Mouse (Mus musculus): ENCODE measurements around the gene Psmc3ip. TPM values are rescaled to one million over a fixed set of nuclear protein-coding genes. Genes with fewer than 3 reads are reported as not detected.
A peak's percentile ranks its signal among the peaks of the same experiment; 100 is the strongest.

The Psmc3ip gene
- polyA plus RNA-seq, 1 experiment = not detected

GRCm38 (mm10) chr11:101109351-101109750, 14.1 kb upstream of the Psmc3ip start:
- TF ChIP-seq POLR2A (IDR thresholded peaks at IDR 0.05; ENCODE audit: insufficient read depth, low read depth, low read length) = no peak
- TF ChIP-seq CTCF (IDR thresholded peaks at IDR 0.05; ENCODE audit: insufficient read depth, low read depth, low read length) = no peak
- Histone ChIP-seq H3K27ac (ENCODE audit: insufficient read depth, low read depth, low read length) (no peak overlapping the region), H3K4me1 (ENCODE audit: control insufficient read depth, insufficient read depth, low read length) (peaks cover 7% of the 10 kb centered on the region; the same call in 1 of the 2 replicates), H3K4me3 (ENCODE audit: insufficient read depth, low read depth, low read length) (no peak overlapping the region)
- WGBS = 57% methylated on average over 4 of the region's 4 CpGs

DNA sequence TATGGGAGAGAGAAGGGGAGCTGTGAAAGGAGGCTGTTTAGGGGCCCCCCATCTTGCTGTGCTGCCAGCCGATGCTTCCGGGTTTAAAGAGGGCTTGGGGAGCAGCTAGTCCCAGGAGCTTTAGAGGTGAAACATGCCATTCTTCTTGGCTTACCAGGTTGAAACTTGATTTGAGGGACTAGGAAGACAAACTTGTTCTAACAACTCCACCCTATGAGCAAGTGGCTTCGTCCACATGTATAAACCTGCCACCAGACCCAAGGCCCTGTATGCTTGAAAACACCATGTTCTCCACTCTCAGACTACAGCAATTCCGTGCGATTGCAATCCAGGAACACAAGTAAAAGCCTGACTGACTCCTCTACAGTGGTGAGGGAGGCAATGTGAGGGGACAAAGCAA, 7.8 kb upstream of the Psmc3ip start:
- TF ChIP-seq POLR2A (IDR thresholded peaks at IDR 0.05; ENCODE audit: insufficient read depth, low read depth, low read length) (no peak), CTCF (IDR thresholded peaks at IDR 0.05; ENCODE audit: insufficient read depth, low read depth, low read length) (no peak)
- Histone ChIP-seq H3K4me1 (ENCODE audit: control insufficient read depth, insufficient read depth, low read length) (peaks cover 2% of the 10 kb centered on the region; the same call in 1 of the 2 replicates), H3K27ac (ENCODE audit: insufficient read depth, low read depth, low read length) (no peak overlapping the region), H3K4me3 (ENCODE audit: insufficient read depth, low read depth, low read length) (no peak overlapping the region)
- 91% methylated on average over 5 of the region's 5 CpGs for WGBS

- no peak overlapping the region for H3K27ac ChIP-seq (ENCODE audit: insufficient read depth, low read depth, low read length)
- peaks cover 8% of the 10 kb centered on the region for H3K4me1 ChIP-seq (ENCODE audit: control insufficient read depth, insufficient read depth, low read length)
- 93% methylated on average over 8 of the region's 8 CpGs for WGBS
- H3K4me3 ChIP-seq (ENCODE audit: insufficient read depth, low read depth, low read length) = no peak overlapping the region
- TF ChIP-seq POLR2A (IDR thresholded peaks at IDR 0.05; ENCODE audit: insufficient read depth, low read depth, low read length) (no peak), CTCF (IDR thresholded peaks at IDR 0.05; ENCODE audit: insufficient read depth, low read depth, low read length) (no peak)
Observed at GRCm38 (mm10) chr11:101098231-101098630, 3.0 kb upstream of the Psmc3ip start.

- Histone ChIP-seq H3K4me1 (ENCODE audit: control insufficient read depth, insufficient read depth, low read length) (peaks cover 8% of the 10 kb centered on the region), H3K27ac (ENCODE audit: insufficient read depth, low read depth, low read length) (no peak overlapping the region), H3K4me3 (ENCODE audit: insufficient read depth, low read depth, low read length) (peak overlapping the region; percentile 82)
- TF ChIP-seq POLR2A (IDR thresholded peaks at IDR 0.05; ENCODE audit: insufficient read depth, low read depth, low read length) (no peak), CTCF (IDR thresholded peaks at IDR 0.05; ENCODE audit: insufficient read depth, low read depth, low read length) (no peak)
- 1% methylated on average over 18 of the region's 18 CpGs for WGBS
Observed at GRCm38 (mm10) chr11:101094930-101095313, 314 bp downstream of the Psmc3ip start.

- H3K27ac ChIP-seq (ENCODE audit: insufficient read depth, low read depth, low read length) = no peak overlapping the region
- no peak overlapping the region for H3K4me3 ChIP-seq (ENCODE audit: insufficient read depth, low read depth, low read length)
- peaks cover 11% of the 10 kb centered on the region for H3K4me1 ChIP-seq (ENCODE audit: control insufficient read depth, insufficient read depth, low read length)
- TF ChIP-seq POLR2A (IDR thresholded peaks at IDR 0.05; ENCODE audit: insufficient read depth, low read depth, low read length) = no peak
- TF ChIP-seq CTCF (IDR thresholded peaks at IDR 0.05; ENCODE audit: insufficient read depth, low read depth, low read length) = no peak
- 81% methylated on average over 1 of the region's 1 CpGs for WGBS
Observed at GRCm38 (mm10) chr11:101089931-101090330, 5.3 kb downstream of the Psmc3ip start.

DNA sequence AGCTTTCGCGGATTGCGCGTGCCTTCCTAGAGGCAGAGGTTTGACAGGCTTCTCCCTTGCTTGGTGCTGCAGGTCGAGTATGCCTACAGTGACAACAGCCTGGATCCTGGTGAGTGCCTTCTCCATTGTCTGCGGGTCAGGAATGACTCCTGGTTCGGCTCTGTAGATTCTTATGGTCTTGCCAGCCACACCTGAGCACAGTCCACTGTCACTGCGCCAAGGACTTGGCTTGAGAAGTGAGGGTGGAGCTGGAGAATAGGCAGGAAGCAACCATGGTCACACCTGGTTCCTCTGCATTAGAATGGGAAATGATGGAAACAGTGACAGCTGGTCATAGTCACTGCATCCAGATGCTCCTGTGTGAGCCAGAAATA, 7.6 kb downstream of the Psmc3ip start:
- Histone ChIP-seq H3K4me1 (ENCODE audit: control insufficient read depth, insufficient read depth, low read length) (peaks cover 16% of the 10 kb centered on the region), H3K4me3 (ENCODE audit: insufficient read depth, low read depth, low read length) (peak overlapping the region; percentile 69), H3K27ac (ENCODE audit: insufficient read depth, low read depth, low read length) (no peak overlapping the region)
- WGBS = 5% methylated on average over 8 of the region's 8 CpGs
- TF ChIP-seq POLR2A (IDR thresholded peaks at IDR 0.05; ENCODE audit: insufficient read depth, low read depth, low read length) = no peak
- TF ChIP-seq CTCF (IDR thresholded peaks at IDR 0.05; ENCODE audit: insufficient read depth, low read depth, low read length) = no peak

DNA sequence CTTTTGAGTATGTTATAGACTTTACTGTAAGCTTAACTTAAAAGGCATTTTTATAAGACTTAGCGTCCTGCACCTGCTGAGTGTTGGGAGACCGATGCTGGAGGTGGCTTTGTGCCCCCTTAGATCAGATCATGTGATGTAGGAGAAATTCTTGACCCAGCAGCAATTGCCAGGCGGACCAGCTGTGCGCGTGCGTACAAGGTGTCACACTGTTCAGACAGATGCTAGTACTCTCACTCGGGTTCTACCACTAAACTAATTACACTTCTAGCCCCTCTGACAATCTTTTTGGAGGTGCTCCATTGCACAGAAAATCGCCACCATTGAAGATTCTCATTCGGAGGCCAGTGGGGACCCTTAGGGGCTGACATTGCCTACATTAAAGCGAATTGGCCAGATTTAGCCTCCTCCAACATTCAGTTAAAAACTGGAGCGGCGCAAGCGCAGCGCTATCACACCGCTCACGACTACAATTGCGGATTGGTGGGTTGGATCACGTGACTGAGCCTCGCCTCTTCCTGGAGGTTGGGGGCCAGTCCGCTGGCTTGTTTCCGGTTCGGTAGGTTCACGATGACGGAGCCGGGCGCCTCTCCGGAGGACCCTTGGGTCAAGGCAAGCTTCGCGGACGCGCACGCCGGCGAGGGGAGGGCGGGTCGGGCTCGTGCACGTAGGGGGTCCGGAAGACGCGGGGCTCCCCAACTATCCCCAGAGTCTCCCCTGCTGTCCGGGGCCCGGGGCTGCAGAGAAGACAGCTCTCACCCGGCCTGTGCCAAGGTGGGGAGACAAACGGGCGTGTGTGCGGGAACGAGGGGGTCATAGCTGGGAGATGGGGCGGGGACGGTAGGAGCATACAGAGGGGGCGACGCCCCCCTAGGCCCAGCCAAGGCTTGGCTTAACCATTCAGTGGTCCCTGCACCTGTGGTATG, 8.2 kb downstream of the Psmc3ip start, which contains the start of gene Mlx:
Gene Mlx, plus strand, starts transcription at position 522 of the 926 bp plus-strand sequence.
- peak within 1 kb of the TSS; percentile 69 for H3K4me3 ChIP-seq (ENCODE audit: insufficient read depth, low read depth, low read length)
- TF ChIP-seq POLR2A (IDR thresholded peaks at IDR 0.05; ENCODE audit: insufficient read depth, low read depth, low read length) (peak; percentile 48; the same call in 1 of the 2 replicates), CTCF (IDR thresholded peaks at IDR 0.05; ENCODE audit: insufficient read depth, low read depth, low read length) (no peak)
- H3K27ac ChIP-seq (ENCODE audit: insufficient read depth, low read depth, low read length) = peak within 1 kb of the TSS; percentile 67
- 1% methylated on average over 52 of the region's 52 CpGs for WGBS
- peaks cover 16% of the 10 kb centered on the region for H3K4me1 ChIP-seq (ENCODE audit: control insufficient read depth, insufficient read depth, low read length)

GRCm38 (mm10) chr11:101086323-101086674, 8.9 kb downstream of the Psmc3ip start:
- Histone ChIP-seq H3K4me1 (ENCODE audit: control insufficient read depth, insufficient read depth, low read length) (peaks cover 16% of the 10 kb centered on the region), H3K27ac (ENCODE audit: insufficient read depth, low read depth, low read length) (peak overlapping the region; percentile 67; the same call in 1 of the 2 replicates), H3K4me3 (ENCODE audit: insufficient read depth, low read depth, low read length) (no peak overlapping the region)
- TF ChIP-seq CTCF (IDR thresholded peaks at IDR 0.05; ENCODE audit: insufficient read depth, low read depth, low read length) = no peak
- no peak for TF ChIP-seq POLR2A (IDR thresholded peaks at IDR 0.05; ENCODE audit: insufficient read depth, low read depth, low read length)
- 65% methylated on average over 6 of the region's 6 CpGs for WGBS

GRCm38 (mm10) chr11:101085617-101086322, 9.5 kb downstream of the Psmc3ip start:
- TF ChIP-seq POLR2A (IDR thresholded peaks at IDR 0.05; ENCODE audit: insufficient read depth, low read depth, low read length) (no peak), CTCF (IDR thresholded peaks at IDR 0.05; ENCODE audit: insufficient read depth, low read depth, low read length) (no peak)
- Histone ChIP-seq H3K4me3 (ENCODE audit: insufficient read depth, low read depth, low read length) (no peak overlapping the region), H3K4me1 (ENCODE audit: control insufficient read depth, insufficient read depth, low read length) (peaks cover 16% of the 10 kb centered on the region), H3K27ac (ENCODE audit: insufficient read depth, low read depth, low read length) (no peak overlapping the region)
- WGBS = 93% methylated on average over 18 of the region's 18 CpGs

Data from olfactory bulb, adult 2 months (tissue).